Mouse (Mus musculus) adrenal gland (tissue): ENCODE results near the gene Sema4a.

Source experiments
- intact Hi-C: fragments of 180-260 bp; cut with DNase I; formaldehyde crosslinking; loops from one replicate; pipeline ENCODE4 v1.15.1; 2025
- long read RNA-seq, 2 experiments: library from polyadenylated mRNA; unstranded; transcript quantifications; one replicate each; pipeline ENCODE4 v2.0.0; 2020; ENCODE audit warnings: borderline replicate concordance in 1 of 2; ENCODE audit not compliant: insufficient replicate concordance in 1 of 2

The Sema4a gene
- long read RNA-seq, experiment 1, partial matches to known transcripts, result 2 of 6 reads
- long read RNA-seq, experiment 1, other reads (novel, unspliced or antisense), result 0 of 6 reads
- long read RNA-seq, experiment 2, partial matches to known transcripts, result 0 of 6 reads
- long read RNA-seq, experiment 2, other reads (novel, unspliced or antisense), result 1 of 6 reads

- intact Hi-C loops, result no loop called here
Measured at GRCm38 (mm10) chr3:88460983-88461696, at the start of gene Sema4a. Sema4a (minus strand) TSS chr3:88461182.

GRCm38 (mm10) chr3:88509692-88510420, 48.9 kb upstream of the Sema4a start, which contains the start of gene Lmna:
Lmna (minus strand) TSS chr3:88509956.
- intact Hi-C loops, result no loop called here

GRCm38 (mm10) chr3:88509250-88509649, 48.3 kb upstream of the Sema4a start:
- intact Hi-C loops, result no loop called here

- intact Hi-C loops, result no loop called here
Measured at GRCm38 (mm10) chr3:88505765-88506164, 44.8 kb upstream of the Sema4a start.

- intact Hi-C loops, result no loop called here
Measured at GRCm38 (mm10) chr3:88505081-88505480, 44.1 kb upstream of the Sema4a start.

- intact Hi-C loops, result no loop called here
Measured at GRCm38 (mm10) chr3:88503881-88504746, 43.1 kb upstream of the Sema4a start.

- intact Hi-C loops, result no loop called here
Measured at GRCm38 (mm10) chr3:88503505-88503863, 42.5 kb upstream of the Sema4a start.

- intact Hi-C loops, result no loop called here
Measured at GRCm38 (mm10) chr3:88502641-88503504, 41.9 kb upstream of the Sema4a start.

GRCm38 (mm10) chr3:88502031-88502571, 41.1 kb upstream of the Sema4a start:
- intact Hi-C loops, result no loop called here

GRCm38 (mm10) chr3:88501366-88502030, 40.5 kb upstream of the Sema4a start:
- intact Hi-C loops, result no loop called here

- intact Hi-C loops, result no loop called here
Measured at GRCm38 (mm10) chr3:88500655-88501365, 39.8 kb upstream of the Sema4a start.

GRCm38 (mm10) chr3:88500087-88500486, 39.1 kb upstream of the Sema4a start:
- intact Hi-C loops, result no loop called here

GRCm38 (mm10) chr3:88499580-88499979, 38.6 kb upstream of the Sema4a start:
- intact Hi-C loops, result no loop called here

GRCm38 (mm10) chr3:88495741-88496415, 34.9 kb upstream of the Sema4a start:
- intact Hi-C loops, result no loop called here

- intact Hi-C loops, result no loop called here
Measured at GRCm38 (mm10) chr3:88494836-88495628, 34.0 kb upstream of the Sema4a start.

- intact Hi-C loops, result no loop called here
Measured at GRCm38 (mm10) chr3:88493706-88494582, 33.0 kb upstream of the Sema4a start.

- intact Hi-C loops, result no loop called here
Measured at GRCm38 (mm10) chr3:88487396-88487795, 26.4 kb upstream of the Sema4a start.
